Mouse (Mus musculus) bone marrow macrophage, adult 2 months (primary cell): ENCODE results near the gene Ddx23.

Experiments
- CTCF ChIP-seq: IDR thresholded peaks from 2 replicates; pipeline ENCODE4 v1.5.1; 2012; ENCODE audit warnings: low read depth, mild to moderate bottlenecking, low read length, moderate library complexity
- POLR2A ChIP-seq: IDR thresholded peaks from 2 replicates; pipeline ENCODE4 v1.6.1; 2012; ENCODE audit warnings: mild to moderate bottlenecking, low read depth, low read length, borderline replicate concordance

GRCm38 (mm10) chr15:98662567-98663545 is at the start of gene Ddx23:
- TF ChIP-seq POLR2A: 0 out of 2 replicates have a peak, but pooled peaks have one; percentile 61
- no peak for TF ChIP-seq CTCF
